Mouse (Mus musculus) megakaryocyte, embryonic 14.5 days (primary cell): ENCODE results near the gene Ntm. TPM values are rescaled to one million over a fixed set of nuclear protein-coding genes. Genes with fewer than 3 reads are reported as not detected.

Experiments
- H3K27me3 ChIP-seq: replicated peaks from 2 replicates; pipeline ENCODE3; 2012; ENCODE audit warnings: inconsistent platforms
- H3K36me3 ChIP-seq: replicated peaks from 2 replicates; pipeline ENCODE3; 2012; ENCODE audit warnings: low read length, inconsistent platforms, mixed read lengths
- H3K4me1 ChIP-seq: 2 replicates; pipeline ENCODE4 v1.6.1; 2012; ENCODE audit warnings: inconsistent platforms
- H3K4me3 ChIP-seq: replicated peaks from 2 replicates; pipeline ENCODE3; 2012; ENCODE audit warnings: moderate library complexity, mild to moderate bottlenecking, inconsistent platforms
- H3K9me3 ChIP-seq: 2 replicates; pipeline ENCODE4 v1.6.1; 2012; ENCODE audit warnings: inconsistent platforms
- FLI1 ChIP-seq: IDR thresholded peaks from 2 replicates; pipeline ENCODE4 v1.6.1; 2012; ENCODE audit warnings: low read length, inconsistent platforms, mixed read lengths
- GATA1 ChIP-seq: IDR thresholded peaks from 3 replicates; pipeline ENCODE4 v1.6.1; 2012; ENCODE audit warnings: mixed read lengths, low read length, inconsistent platforms, borderline replicate concordance
- polyA plus RNA-seq: library from polyadenylated mRNA; stranded (reverse); fragments of >175 nt; gene quantifications from 2 replicates; pipeline ENCODE4 v1.2.3, GENCODE M21; 2012; ENCODE audit warnings: low replicate concordance; ENCODE audit not compliant: insufficient read depth

Ntm gene
- polyA plus RNA-seq, 1 experiment: not detected

GRCm38 (mm10) chr9:29433910-29434309 is 529.0 kb downstream of the Ntm start:
- Histone ChIP-seq H3K27me3 (no peaks in the 10 kb centered on the region), H3K4me1 (no peaks in the 10 kb centered on the region), H3K36me3 (no peaks in the 10 kb centered on the region), H3K9me3 (peaks cover 12% of the 10 kb centered on the region; the same call in 1 of the 2 replicates), H3K4me3 (no peak overlapping the region)
- TF ChIP-seq FLI1: no peak
- no peak for TF ChIP-seq GATA1

DNA sequence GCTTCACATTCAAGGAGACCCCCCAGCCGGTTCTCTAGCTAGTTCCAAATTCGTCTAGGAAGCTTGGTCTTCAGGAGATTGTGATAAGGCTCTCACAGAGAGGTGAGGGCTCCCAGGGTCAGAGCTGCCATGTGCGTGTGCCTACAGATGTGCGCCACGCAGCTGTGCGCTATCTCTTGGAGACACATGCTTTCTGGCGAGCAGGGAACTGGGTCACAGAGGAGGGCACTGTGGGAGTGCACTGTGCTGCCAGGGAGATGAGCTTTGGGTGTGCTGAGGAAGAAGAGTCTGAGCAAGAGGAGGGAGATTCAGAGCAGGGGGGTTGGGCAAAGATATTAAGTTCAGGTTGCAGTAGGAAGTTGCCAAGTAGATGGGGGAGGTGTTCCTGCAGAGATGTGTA is 529.8 kb downstream of the Ntm start:
- H3K27me3 ChIP-seq: no peaks in the 10 kb centered on the region
- no peaks in the 10 kb centered on the region for H3K4me1 ChIP-seq
- H3K4me3 ChIP-seq: no peak overlapping the region
- no peaks in the 10 kb centered on the region for H3K36me3 ChIP-seq
- peaks cover 12% of the 10 kb centered on the region; the same call in 1 of the 2 replicates for H3K9me3 ChIP-seq
- TF ChIP-seq GATA1: no peak
- no peak for TF ChIP-seq FLI1

DNA sequence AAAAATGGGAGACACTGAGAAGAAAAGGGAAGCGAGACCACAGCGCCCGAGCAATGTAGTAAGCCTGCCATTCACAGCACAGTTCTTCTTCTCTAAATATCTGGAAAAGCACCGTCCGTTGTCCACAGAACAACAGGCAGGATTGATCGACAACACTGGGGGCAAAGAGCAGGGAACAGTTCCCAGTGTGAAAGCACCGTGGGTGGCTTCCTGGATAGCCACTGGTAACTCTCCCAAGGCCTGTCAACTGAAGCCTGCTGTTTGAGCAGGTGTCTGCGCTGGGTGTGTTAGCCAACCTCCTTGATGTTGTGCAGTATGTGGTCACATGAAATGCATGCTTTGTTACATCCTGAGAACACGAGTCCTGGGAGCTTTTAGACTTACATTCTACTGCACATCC is 531.4 kb downstream of the Ntm start:
- H3K4me1 ChIP-seq: no peaks in the 10 kb centered on the region
- no peaks in the 10 kb centered on the region for H3K27me3 ChIP-seq
- TF ChIP-seq FLI1 (no peak), GATA1 (no peak)
- no peaks in the 10 kb centered on the region for H3K36me3 ChIP-seq
- peaks cover 12% of the 10 kb centered on the region; the same call in 1 of the 2 replicates for H3K9me3 ChIP-seq
- no peak overlapping the region for H3K4me3 ChIP-seq

DNA sequence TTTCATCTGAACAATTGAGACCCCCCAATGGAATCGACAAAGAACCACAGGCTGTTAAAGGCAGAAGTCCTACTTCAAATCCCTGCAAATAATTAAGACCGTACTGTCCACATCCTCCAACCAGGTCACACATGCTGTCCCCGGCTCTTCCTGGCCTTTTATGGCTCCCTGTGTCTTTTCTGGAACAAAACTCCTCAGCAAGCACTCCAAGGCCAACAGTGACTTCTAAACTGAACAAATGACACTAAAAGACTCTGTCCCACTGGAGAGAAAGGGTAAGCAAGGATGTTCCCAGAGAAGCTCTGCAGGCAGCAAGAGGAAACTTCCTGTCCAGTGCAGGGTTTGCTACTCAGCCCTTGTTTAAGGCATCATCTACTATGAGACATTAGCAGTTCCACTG is 532.8 kb downstream of the Ntm start:
- TF ChIP-seq FLI1 (no peak), GATA1 (no peak)
- H3K36me3 ChIP-seq: no peaks in the 10 kb centered on the region
- H3K4me1 ChIP-seq: no peaks in the 10 kb centered on the region
- peaks cover 12% of the 10 kb centered on the region; the same call in 1 of the 2 replicates for H3K9me3 ChIP-seq
- H3K4me3 ChIP-seq: no peak overlapping the region
- H3K27me3 ChIP-seq: no peaks in the 10 kb centered on the region

DNA sequence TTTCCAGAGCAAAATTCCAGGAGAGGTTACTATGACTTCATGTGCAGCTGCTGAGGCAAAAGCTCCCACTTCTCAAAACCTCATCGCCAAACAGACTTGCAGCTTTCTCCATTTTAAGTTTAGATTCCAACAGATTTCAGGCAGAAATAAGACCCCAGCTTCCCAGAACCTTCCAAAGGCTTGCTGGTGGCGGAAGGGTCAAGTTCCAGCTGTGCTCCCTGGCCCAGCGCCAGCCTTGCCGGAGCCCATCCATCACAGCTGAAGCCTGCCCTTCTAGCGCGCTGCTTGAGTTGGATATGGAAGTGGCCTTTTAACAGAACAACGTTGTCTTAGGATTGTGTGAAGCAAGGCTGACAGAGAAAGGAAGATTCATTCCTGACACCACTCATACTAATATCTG is 534.6 kb downstream of the Ntm start:
- Histone ChIP-seq H3K9me3 (peaks cover 12% of the 10 kb centered on the region; the same call in 1 of the 2 replicates), H3K4me3 (no peak overlapping the region)

DNA sequence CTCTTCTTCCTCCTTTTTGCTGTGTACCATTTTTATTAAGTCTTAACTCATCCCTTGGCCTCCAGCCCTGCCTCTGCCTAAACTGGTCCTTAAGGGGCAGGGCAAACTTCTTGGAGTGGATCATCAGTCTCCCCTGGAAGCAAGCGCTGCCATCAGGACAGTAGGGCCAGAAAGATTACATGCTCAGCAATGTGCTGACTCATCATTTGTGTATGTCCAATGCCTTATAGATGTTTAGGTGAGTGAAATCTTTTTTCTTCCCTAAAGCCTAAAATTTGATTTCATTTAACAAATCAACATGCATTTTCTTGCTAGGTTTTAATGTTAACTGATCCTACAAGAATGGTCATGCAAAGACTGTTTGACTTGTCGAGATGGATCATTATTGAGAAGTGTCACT is 536.7 kb downstream of the Ntm start:
- no peak for TF ChIP-seq FLI1
- no peak for TF ChIP-seq GATA1
- H3K9me3 ChIP-seq: 0 out of 2 replicates have a peak, but pooled peaks cover 8% of the 10 kb centered on the region
- H3K4me1 ChIP-seq: no peaks in the 10 kb centered on the region
- H3K36me3 ChIP-seq: no peaks in the 10 kb centered on the region
- no peak overlapping the region for H3K4me3 ChIP-seq
- no peaks in the 10 kb centered on the region for H3K27me3 ChIP-seq

More for the DNA sequence above, 534.6 kb downstream of the Ntm start:
- TF ChIP-seq FLI1 (no peak), GATA1 (no peak)
- no peaks in the 10 kb centered on the region for H3K4me1 ChIP-seq
- H3K27me3 ChIP-seq: no peaks in the 10 kb centered on the region
- no peaks in the 10 kb centered on the region for H3K36me3 ChIP-seq

DNA sequence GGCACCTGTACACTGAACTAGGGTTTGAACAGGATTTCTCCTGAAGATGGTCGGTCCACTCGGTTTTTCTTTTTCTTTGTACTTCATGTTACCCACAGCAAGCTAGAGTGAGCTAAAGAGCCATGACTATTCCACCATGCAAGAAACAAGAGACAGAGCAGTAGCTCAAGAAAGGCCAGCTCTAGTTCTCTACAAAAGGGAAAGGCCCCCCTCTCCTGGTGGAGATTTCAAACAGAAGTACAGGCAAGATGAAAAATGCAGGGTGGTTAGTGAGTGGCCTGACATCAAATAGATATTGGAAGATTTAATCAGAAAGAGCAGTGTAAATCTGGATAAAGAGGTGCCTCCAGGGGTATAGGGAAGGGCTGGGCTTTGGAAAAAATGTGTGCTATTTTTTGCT is 547.4 kb downstream of the Ntm start:
- Histone ChIP-seq H3K9me3 (no peaks in the 10 kb centered on the region), H3K4me1 (no peaks in the 10 kb centered on the region), H3K36me3 (no peaks in the 10 kb centered on the region), H3K4me3 (no peak overlapping the region), H3K27me3 (peaks cover 31% of the 10 kb centered on the region)
- no peak for TF ChIP-seq FLI1
- no peak for TF ChIP-seq GATA1

DNA sequence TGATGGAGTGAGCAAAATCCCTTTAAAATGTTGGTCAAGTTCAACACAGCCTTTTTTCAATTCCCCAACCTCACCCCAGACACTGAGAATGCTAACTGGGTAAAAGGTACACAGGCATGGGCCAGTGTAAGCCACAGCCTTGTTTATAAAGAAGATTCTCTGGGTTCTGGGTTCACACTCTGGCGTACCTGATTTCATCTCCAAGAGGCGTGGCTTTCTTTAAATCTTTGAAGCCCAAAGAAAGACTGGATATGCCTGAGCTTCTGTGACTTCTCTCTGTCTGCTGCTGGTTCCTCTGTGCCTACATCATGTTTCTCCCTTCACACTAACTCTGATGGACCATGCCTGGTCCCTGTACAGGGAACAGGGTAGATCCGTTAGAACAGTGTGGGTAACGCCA is 549.8 kb downstream of the Ntm start:
- no peaks in the 10 kb centered on the region for H3K36me3 ChIP-seq
- H3K9me3 ChIP-seq: no peaks in the 10 kb centered on the region
- no peak overlapping the region for H3K4me3 ChIP-seq
- no peak for TF ChIP-seq FLI1
- TF ChIP-seq GATA1: no peak
- peaks cover 32% of the 10 kb centered on the region for H3K27me3 ChIP-seq
- H3K4me1 ChIP-seq: no peaks in the 10 kb centered on the region

DNA sequence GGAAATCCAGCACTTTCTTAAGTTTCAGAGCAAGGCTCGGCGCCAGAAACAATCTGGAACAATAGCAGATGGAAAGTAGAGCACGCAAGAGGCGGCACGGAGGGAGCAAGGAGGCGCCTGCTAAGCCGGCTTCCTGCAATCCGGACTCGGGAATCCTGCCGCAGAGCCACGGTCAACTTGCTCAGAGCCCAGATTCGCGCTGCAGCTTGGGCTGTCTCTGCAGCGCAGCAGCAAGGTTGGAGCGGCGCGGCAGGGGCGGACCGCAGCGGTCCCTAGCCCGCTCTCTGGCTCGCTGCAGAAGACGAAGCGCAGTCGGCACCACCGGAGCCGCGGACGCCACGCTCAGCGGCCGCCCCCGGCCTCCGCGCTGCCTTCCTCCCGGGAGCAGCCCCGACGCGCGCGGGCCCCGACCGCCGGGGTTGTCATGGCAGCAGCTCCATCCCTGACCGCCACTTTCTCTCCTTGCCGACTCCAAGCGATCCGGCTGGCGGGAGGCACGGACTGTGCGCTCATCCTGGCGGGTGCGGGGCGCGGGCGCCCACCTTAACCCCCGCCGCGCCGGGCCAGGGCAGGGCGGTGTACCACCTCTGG is 550.7 kb downstream of the Ntm start:
- H3K36me3 ChIP-seq: no peaks in the 10 kb centered on the region
- TF ChIP-seq GATA1 (no peak), FLI1 (no peak)
- H3K9me3 ChIP-seq: no peaks in the 10 kb centered on the region
- peaks cover 32% of the 10 kb centered on the region for H3K27me3 ChIP-seq
- H3K4me1 ChIP-seq: no peaks in the 10 kb centered on the region
- H3K4me3 ChIP-seq: no peak overlapping the region

DNA sequence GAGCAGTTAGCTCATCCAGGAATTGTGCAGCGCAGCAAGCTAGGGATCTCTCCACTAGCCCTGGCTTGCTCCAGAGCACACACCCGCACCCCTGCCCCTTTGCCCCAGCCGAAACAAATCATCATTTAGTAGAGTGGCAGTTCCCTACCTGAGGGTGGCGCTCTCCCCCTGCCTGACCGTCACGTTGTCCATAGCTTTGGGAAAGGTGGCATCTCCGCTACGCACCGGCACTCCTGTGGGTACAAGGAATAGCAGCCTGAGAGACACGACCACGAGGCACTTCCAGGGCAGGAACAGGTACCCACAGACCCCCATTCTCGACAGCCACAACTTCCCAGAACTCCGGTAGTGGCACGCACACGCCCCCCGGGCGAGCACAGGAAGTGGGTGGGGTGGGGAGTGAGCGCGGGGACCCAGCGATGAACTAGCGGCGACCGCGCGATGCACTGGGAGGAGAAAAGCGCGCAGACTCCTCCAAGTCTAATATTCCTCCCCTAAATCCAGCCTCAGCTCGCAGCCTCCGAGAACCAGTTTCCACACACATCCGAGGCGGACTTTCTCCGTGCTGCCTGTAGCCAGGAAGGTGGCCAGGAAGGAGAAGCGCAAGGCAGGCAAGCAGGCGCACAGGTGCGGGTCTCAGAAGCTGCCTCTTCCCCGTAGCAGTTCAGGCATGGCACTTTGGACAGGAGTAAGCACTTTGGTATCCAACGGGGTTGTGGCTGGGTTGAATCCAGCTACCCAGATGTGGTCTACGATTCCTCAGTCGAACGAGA is 551.3 kb downstream of the Ntm start:
- Histone ChIP-seq H3K9me3 (no peaks in the 10 kb centered on the region), H3K36me3 (no peaks in the 10 kb centered on the region), H3K27me3 (peaks cover 32% of the 10 kb centered on the region), H3K4me1 (no peaks in the 10 kb centered on the region), H3K4me3 (no peak overlapping the region)
- TF ChIP-seq FLI1 (no peak), GATA1 (no peak)
